ENCODE assay signal across 26 mouse cellular contexts in the genomic region with DNA sequence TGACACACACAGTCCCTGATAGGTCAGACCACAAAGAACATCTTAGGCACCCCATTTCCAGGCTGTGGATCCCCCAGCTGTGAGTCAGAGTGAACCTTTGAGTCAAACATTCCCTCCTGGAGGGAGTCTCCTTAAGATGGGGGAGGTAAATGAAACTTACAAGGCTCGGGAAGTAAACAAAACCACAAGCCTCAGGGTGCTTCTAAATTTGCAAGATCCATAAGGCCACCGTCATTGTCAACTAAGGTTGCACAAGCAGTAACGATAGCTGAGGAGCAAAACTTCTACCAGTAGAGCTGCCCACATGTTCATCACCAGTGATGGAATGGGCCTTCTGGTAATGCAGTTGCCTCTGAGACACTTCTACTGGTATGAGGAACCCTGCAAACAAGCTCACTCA.
"Had no signal": no experiment of that assay in that cellular context is flagged by ENCODE, and none has a peak within 500 bp of the region (broad histone marks: within the 10 kb centered on the region; RNA-seq: fewer than 3 reads in every experiment).

No protein-coding gene starts in this region.

- H3K4me3 ChIP-seq: gastrocnemius, adult 2 months; heart, embryonic 10.5 days; heart, embryonic 12.5 days; hindbrain, embryonic 10.5 days; hindbrain, embryonic 12.5 days; intestine, embryonic 15.5 days; kidney, embryonic 15.5 days; left cerebral cortex, adult 2 months; limb, embryonic 10.5 days; limb, embryonic 12.5 days had no signal

- H3K9me3 ChIP-seq: heart, embryonic 10.5 days; heart, embryonic 12.5 days; hindbrain, embryonic 10.5 days; hindbrain, embryonic 12.5 days; intestine, embryonic 15.5 days; kidney, embryonic 15.5 days; limb, embryonic 10.5 days; limb, embryonic 12.5 days had no signal

- H3K4me1 ChIP-seq: heart, embryonic 10.5 days; heart, embryonic 12.5 days; hindbrain, embryonic 10.5 days; hindbrain, embryonic 12.5 days; intestine, embryonic 15.5 days; kidney, embryonic 15.5 days; limb, embryonic 10.5 days; limb, embryonic 12.5 days had no signal

- DNase-seq: gastrocnemius, adult 2 months; gastrocnemius, postnatal 10 days; gastrocnemius, postnatal 25 days; heart, adult 18-20 months; heart, postnatal 10 days; heart, postnatal 4 days; kidney, adult 11 months; kidney, adult 2 months; kidney, adult 9 months; kidney, postnatal 36 days; layer of hippocampus, adult 9-11 months; layer of hippocampus, postnatal 36 days; liver had no signal

- H3K4me2 ChIP-seq: heart, embryonic 12.5 days; hindbrain, embryonic 12.5 days; hindbrain, embryonic 14.5 days; intestine, embryonic 15.5 days; kidney, embryonic 15.5 days; limb, embryonic 12.5 days had no signal

- H3K27ac ChIP-seq: gastrocnemius, adult 2 months; heart, embryonic 10.5 days; hindbrain, embryonic 10.5 days; hindbrain, embryonic 12.5 days; hindbrain, embryonic 14.5 days; intestine, embryonic 15.5 days; kidney, embryonic 15.5 days; kidney, postnatal 0 days; left cerebral cortex, adult 2 months; limb, embryonic 10.5 days; limb, embryonic 12.5 days had no signal

- ATAC-seq: hindbrain, embryonic 16.5 days; inflammation-experienced regulatory T-cells, adult 6 months; intestine, embryonic 15.5 days had no signal

- H3K36me3 ChIP-seq: heart, embryonic 10.5 days; heart, embryonic 12.5 days; hindbrain, embryonic 10.5 days; hindbrain, embryonic 12.5 days; intestine, embryonic 15.5 days; kidney, embryonic 15.5 days; limb, embryonic 10.5 days; limb, embryonic 12.5 days had no signal

- H3K9ac ChIP-seq: heart, embryonic 12.5 days; hindbrain, embryonic 12.5 days; hindbrain, embryonic 14.5 days; intestine, embryonic 15.5 days; kidney, embryonic 15.5 days; limb, embryonic 12.5 days had no signal

- H3K27me3 ChIP-seq: heart, embryonic 12.5 days; hindbrain, embryonic 12.5 days; intestine, embryonic 15.5 days; kidney, embryonic 15.5 days; limb, embryonic 12.5 days had no signal
